Mouse (Mus musculus) adrenal gland, postnatal 4 days (tissue): ENCODE results near the gene Syne3. TPM values are rescaled to one million over a fixed set of nuclear protein-coding genes. Genes with fewer than 3 reads are reported as not detected.

Experiments used
- DNase-seq, 2 experiments: peaks; one replicate each; pipeline ENCODE4 v3.0.0; 2021 to 2022; ENCODE audit warnings: low spot score in 2 of 2, mixed read lengths in 2 of 2
- total RNA-seq, 2 experiments: library from RNA; stranded (reverse); gene quantifications; 2 replicates each; pipeline ENCODE4 v1.2.3; 2021

Syne3 gene
- total RNA-seq, 2 experiments from 2014 or later: 11.3 to 11.7 TPM

- DNase-seq: no peak
These were observed 16.5 kb upstream of the Syne3 start for GRCm38 (mm10) chr12:105025947-105026586.

- DNase-seq: peak in 1 of 2 experiments; percentile 60
These were observed 15.8 kb upstream of the Syne3 start for GRCm38 (mm10) chr12:105025271-105025946.

- no peak for DNase-seq
These were observed 13.2 kb upstream of the Syne3 start for GRCm38 (mm10) chr12:105022776-105023175.

- DNase-seq: no peak
These were observed 12.5 kb upstream of the Syne3 start for GRCm38 (mm10) chr12:105022141-105022540.

- no peak for DNase-seq
These were observed 11.9 kb upstream of the Syne3 start for GRCm38 (mm10) chr12:105021441-105022069.

GRCm38 (mm10) chr12:105019359-105020219, 10.0 kb upstream of the Syne3 start:
- no peak for DNase-seq

GRCm38 (mm10) chr12:105016639-105017038, 7.0 kb upstream of the Syne3 start:
- no peak for DNase-seq

- DNase-seq: no peak
These were observed 6.6 kb upstream of the Syne3 start for GRCm38 (mm10) chr12:105016199-105016598.

- peak in 1 of 2 experiments; percentile 36 for DNase-seq
These were observed 3.5 kb upstream of the Syne3 start for GRCm38 (mm10) chr12:105013065-105013464.

GRCm38 (mm10) chr12:105012314-105012713, 2.7 kb upstream of the Syne3 start:
- no peak for DNase-seq

- no peak for DNase-seq
These were observed 2.0 kb upstream of the Syne3 start for GRCm38 (mm10) chr12:105011589-105011988.

GRCm38 (mm10) chr12:105010213-105010790, 693 bp upstream of the Syne3 start:
- no peak for DNase-seq

- no peak for DNase-seq
These were observed 844 bp downstream of the Syne3 start for GRCm38 (mm10) chr12:105008752-105009178.

GRCm38 (mm10) chr12:105008150-105008549, 1.5 kb downstream of the Syne3 start:
- no peak for DNase-seq

- DNase-seq: no peak
These were observed 4.0 kb downstream of the Syne3 start for GRCm38 (mm10) chr12:105005715-105005972.

- no peak for DNase-seq
These were observed 4.5 kb downstream of the Syne3 start for GRCm38 (mm10) chr12:105004956-105005714.

- no peak for DNase-seq
These were observed 5.9 kb downstream of the Syne3 start for GRCm38 (mm10) chr12:105003715-105004114.

GRCm38 (mm10) chr12:105003158-105003557, 6.5 kb downstream of the Syne3 start:
- DNase-seq: no peak

- no peak for DNase-seq
These were observed 7.1 kb downstream of the Syne3 start for GRCm38 (mm10) chr12:105002340-105003132.

GRCm38 (mm10) chr12:105001317-105001716, 8.3 kb downstream of the Syne3 start:
- no peak for DNase-seq
